Mouse (Mus musculus) liver, postnatal 0 days (tissue): ENCODE results near the gene Brca1. TPM values are rescaled to one million over a fixed set of nuclear protein-coding genes. Genes with fewer than 3 reads are reported as not detected.
"Not testable (repeated sequence)": the region's sequence is repeated elsewhere in the genome, so short reads cannot be mapped to it uniquely, and the experiment has no call there.

Experiments used
- ATAC-seq: fragments of 200-750 bp; cut with Nextera tagmentation; 2 replicates; pipeline ENCODE4 v1.8.0; 2017; ENCODE audit warnings: mild to moderate bottlenecking, moderate library complexity
- DNase-seq: peaks from one replicate; pipeline ENCODE4 v3.0.0-alpha.2; 2016
- H3K27ac ChIP-seq: fragments of 300-500 bp; sonication (generic); 2 replicates; pipeline ENCODE4 v1.5.1; 2014; ENCODE audit warnings: antibody characterized with exemption, moderate library complexity, mild to moderate bottlenecking, low read depth
- H3K27me3 ChIP-seq: fragments of 300-500 bp; sonication (generic); 2 replicates; pipeline ENCODE4 v1.6.1; 2014; ENCODE audit warnings: low read length, control low read depth, mixed read lengths; ENCODE audit not compliant: insufficient read depth
- H3K36me3 ChIP-seq: fragments of 300-500 bp; sonication (generic); replicated peaks from 2 replicates; pipeline ENCODE4 v1.6.1; 2014; ENCODE audit warnings: mild to moderate bottlenecking, control low read depth, low read length, moderate library complexity, mixed read lengths; ENCODE audit not compliant: insufficient read depth
- H3K4me1 ChIP-seq: fragments of 300-500 bp; sonication (generic); 2 replicates; pipeline ENCODE4 v1.6.1; 2014; ENCODE audit warnings: antibody characterized with exemption, mild to moderate bottlenecking, control low read depth; ENCODE audit not compliant: insufficient read depth
- H3K4me2 ChIP-seq: fragments of 300-500 bp; sonication (generic); 2 replicates; pipeline ENCODE4 v1.6.1; 2014; ENCODE audit warnings: low read depth, mild to moderate bottlenecking, low read length, moderate library complexity, mixed read lengths
- H3K4me3 ChIP-seq: fragments of 300-500 bp; sonication (generic); 2 replicates; pipeline ENCODE4 v1.5.1; 2014; ENCODE audit warnings: low read depth, low read length
- H3K9ac ChIP-seq: fragments of 300-500 bp; sonication (generic); replicated peaks from 2 replicates; pipeline ENCODE4 v1.6.1; 2014; ENCODE audit warnings: mild to moderate bottlenecking, moderate library complexity
- H3K9me3 ChIP-seq: fragments of 300-500 bp; sonication (generic); 2 replicates; pipeline ENCODE4 v1.6.1; 2016; ENCODE audit warnings: mild to moderate bottlenecking, control low read depth, low read length, mixed read lengths
- CTCF ChIP-seq: sonication (generic); IDR thresholded peaks from 2 replicates; pipeline ENCODE4 v1.5.1; 2016; ENCODE audit warnings: antibody characterized with exemption, low read depth
- EP300 ChIP-seq: IDR thresholded peaks from 2 replicates; pipeline ENCODE4 v1.6.1; 2016; ENCODE audit warnings: antibody characterized with exemption, low read depth, mild to moderate bottlenecking
- WGBS: fragments of 180-500 bp; shearing (Covaris S2); extraction: QIAGEN DNeasy Blood & Tissue Kit; methylation state at CpG from one replicate; pipeline ENCODE4 v1.1.7; 2014; ENCODE audit not compliant: insufficient replicate concordance; 5-methylcytosine and 5-hydroxymethylcytosine counted together
- polyA plus RNA-seq: library from polyadenylated mRNA; unstranded; fragments of >200 nt; fragmentation: Nextera tagmentation; extraction: Ambion mirVana; gene quantifications from 2 replicates; pipeline ENCODE4 v1.2.1, GENCODE M21; 2015

The Brca1 gene
- polyA plus RNA-seq, 1 experiment from 2014 or later, result 5.0 TPM

DNA sequence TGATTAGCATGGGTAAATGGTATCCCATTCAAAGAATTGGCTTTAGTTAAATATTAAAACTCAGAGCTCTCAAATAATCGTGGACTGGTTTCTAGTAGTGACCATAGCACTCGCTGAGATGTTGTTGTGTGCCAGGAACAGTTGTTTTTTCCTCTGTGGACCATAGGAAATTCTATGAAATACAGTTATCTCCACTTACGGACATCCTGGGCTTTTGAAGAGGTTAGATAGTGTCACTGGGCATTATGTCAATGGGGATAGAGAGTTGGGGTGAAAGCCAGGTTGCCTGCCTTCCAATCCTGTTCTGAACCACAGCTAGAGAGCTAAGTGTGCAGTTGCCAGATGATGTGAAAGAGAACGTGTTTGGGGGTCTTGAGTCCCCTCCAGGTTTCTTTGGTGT is 34.0 kb upstream of the Brca1 start:
- DNase-seq (no peak), ATAC-seq (no peak)
- no peaks in the 10 kb centered on the region for H3K9me3 ChIP-seq
- no peak overlapping the region for H3K27ac ChIP-seq
- H3K4me3 ChIP-seq, result no peak overlapping the region
- H3K4me2 ChIP-seq, result no peak overlapping the region
- no peaks in the 10 kb centered on the region for H3K27me3 ChIP-seq
- no peak for TF ChIP-seq CTCF
- TF ChIP-seq EP300, result no peak
- H3K9ac ChIP-seq, result no peak overlapping the region
- H3K4me1 ChIP-seq, result peaks cover 18% of the 10 kb centered on the region
- peaks cover 35% of the 10 kb centered on the region for H3K36me3 ChIP-seq
- 74% methylated on average over 4 of the region's 4 CpGs for WGBS

DNA sequence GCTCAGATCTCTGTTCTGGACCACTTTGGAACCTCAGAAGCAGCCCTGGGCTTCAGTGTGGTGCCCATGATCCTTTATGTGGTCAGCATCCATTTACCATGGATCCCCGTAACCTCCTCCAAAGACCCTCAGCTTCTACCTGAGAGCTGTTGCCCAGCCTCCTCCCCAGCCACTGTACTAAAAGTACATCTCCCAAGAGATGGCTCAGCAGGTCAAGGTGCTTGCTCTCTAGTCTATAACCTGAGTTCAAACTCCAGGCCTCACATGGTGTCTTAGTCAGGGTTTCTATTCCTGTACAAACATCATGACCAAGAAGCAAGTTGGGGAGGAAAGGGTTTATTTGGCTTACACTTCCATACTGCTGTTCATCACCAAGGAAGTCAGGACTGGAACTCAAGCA is 33.3 kb upstream of the Brca1 start:
- H3K27ac ChIP-seq, H3K4me3 ChIP-seq, DNase-seq, H3K27me3 ChIP-seq, ATAC-seq, H3K4me2 ChIP-seq, H3K9ac ChIP-seq, H3K9me3 ChIP-seq: not testable (repeated sequence)
- Histone ChIP-seq H3K4me1 (peaks cover 18% of the 10 kb centered on the region), H3K36me3 (peaks cover 35% of the 10 kb centered on the region)
- 96% methylated on average over 1 of the region's 1 CpGs for WGBS

DNA sequence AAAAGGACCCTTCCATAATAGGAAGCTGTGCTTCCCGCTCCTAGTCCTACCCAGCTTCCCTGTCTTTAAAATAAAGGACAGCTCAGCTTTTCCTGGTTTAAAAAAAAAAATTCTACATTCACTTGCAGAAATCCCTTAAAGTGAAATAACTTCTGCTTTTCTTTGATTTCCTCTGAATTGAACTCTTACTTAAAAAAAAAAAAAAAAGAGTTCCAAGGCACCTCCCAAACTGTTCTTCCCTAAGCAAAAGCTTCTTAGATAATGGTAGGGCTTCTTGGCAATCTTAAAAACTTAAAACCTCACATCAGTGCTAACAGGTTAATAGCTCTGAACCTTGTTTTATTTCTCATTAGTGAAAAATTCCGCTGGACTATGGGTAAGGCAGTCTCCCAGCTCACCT is 31.4 kb upstream of the Brca1 start:
- WGBS, result 89% methylated on average over 2 of the region's 2 CpGs
- Histone ChIP-seq H3K9ac (no peak overlapping the region), H3K36me3 (peaks cover 40% of the 10 kb centered on the region)

DNA sequence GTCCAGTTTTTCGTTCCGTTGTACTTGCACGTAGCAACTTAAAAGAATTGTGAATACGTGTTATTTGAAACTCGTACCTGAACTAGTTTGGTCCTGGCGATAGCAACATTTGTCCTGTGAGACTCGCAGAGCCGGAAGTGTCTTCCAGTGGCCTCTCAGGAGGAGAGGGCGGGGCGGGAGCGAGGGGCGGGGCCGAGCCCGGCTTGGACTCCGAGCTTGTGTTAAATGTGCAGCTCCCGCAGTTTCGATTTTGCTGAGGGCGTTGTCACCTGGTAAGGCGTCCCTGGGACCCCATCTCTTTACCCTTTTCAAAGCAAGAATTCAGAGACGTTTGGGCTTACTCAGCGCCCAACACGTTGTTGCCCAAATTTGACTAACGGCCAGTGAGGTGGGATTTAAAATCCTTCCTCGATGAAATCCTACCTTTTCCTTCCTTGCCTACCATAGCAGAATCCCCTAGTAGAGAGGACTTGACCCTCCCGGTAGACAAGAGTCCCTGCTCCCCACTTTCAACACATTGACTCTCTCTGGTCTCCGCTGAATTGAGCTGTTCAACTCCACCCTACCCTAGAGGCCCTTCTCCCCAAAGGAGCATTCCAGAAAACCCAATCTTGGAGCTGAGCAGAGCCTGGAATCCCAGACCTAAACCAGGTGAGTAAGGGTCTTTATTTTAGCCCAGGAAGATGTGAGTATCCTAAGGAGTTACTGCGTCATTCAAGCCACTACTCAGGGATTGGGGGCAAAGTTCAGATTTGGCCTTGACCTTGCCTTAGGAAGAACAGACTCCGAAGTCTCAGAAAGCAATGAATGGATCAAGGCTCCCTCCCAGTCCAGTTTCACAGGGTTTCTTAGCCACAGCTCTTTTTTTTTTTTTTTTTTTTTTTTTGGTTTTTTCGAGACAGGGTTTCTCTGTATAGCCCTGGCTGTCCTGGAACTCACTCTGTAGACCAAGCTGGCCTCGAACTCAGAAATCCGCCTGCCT is 30.6 kb upstream of the Brca1 start, which contains the start of gene Tmem106a:
Gene Tmem106a, plus strand, starts transcription at position 189 of the 982 bp plus-strand sequence.
- H3K36me3 ChIP-seq, result peaks cover 48% of the 10 kb centered on the region
- ATAC-seq, result peak; percentile 76

More for the DNA sequence above, 31.4 kb upstream of the Brca1 start:
- Histone ChIP-seq H3K27me3 (no peaks in the 10 kb centered on the region), H3K4me2 (no peak overlapping the region; the same call in 1 of the 2 replicates), H3K4me1 (peaks cover 12% of the 10 kb centered on the region), H3K9me3 (no peaks in the 10 kb centered on the region), H3K4me3 (no peak overlapping the region), H3K27ac (no peak overlapping the region)
- no peak for DNase-seq
- no peak for ATAC-seq
- no peak for TF ChIP-seq CTCF
- TF ChIP-seq EP300, result no peak

DNA sequence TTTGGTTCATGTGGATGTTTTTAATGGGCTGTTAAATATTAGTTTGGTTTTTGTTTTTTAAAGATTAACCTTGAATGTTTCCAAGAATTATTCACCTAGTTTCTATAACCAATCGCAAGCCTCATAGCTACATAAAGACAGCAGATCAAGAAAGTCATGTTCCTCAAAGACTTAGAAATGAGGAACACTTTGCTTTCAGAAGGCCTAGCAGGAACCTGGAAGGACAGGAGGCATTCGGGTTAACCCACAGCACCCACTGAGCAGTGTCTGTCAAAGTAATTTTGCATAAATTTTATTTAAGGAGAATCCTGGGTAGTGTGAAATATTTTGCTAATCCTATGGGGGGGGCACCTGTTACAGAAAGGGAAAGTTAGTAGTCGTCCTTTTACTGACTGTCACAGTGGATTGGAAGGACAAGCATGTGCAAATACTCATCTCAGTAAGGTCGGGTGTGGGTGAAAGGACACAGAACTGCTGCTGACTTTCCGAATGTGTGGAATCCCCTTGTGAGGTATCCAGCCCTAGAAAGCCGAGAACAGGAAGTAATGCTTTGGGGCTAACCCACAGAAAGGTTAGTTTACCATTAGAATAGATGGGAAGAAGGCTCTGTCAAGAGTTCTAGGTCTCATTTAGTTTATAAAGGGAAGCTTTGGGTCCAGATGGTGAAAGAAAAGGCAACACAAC is 29.5 kb upstream of the Brca1 start:
- ATAC-seq, result no peak
- peak overlapping the region; percentile 76; the same call in 1 of the 2 replicates for H3K27ac ChIP-seq
- H3K4me1 ChIP-seq, result peaks cover 12% of the 10 kb centered on the region
- H3K9ac ChIP-seq, result no peak overlapping the region
- no peak overlapping the region for H3K4me3 ChIP-seq
- peaks cover 50% of the 10 kb centered on the region for H3K36me3 ChIP-seq
- TF ChIP-seq EP300 (no peak), CTCF (no peak)
- 61% methylated on average over 6 of the region's 6 CpGs for WGBS
- H3K4me2 ChIP-seq, result no peak overlapping the region
- no peak for DNase-seq
- H3K27me3 ChIP-seq, result no peaks in the 10 kb centered on the region
- H3K9me3 ChIP-seq, result no peaks in the 10 kb centered on the region

More for the DNA sequence above, 30.6 kb upstream of the Brca1 start, which contains the start of gene Tmem106a:
- no peaks in the 10 kb centered on the region for H3K27me3 ChIP-seq
- H3K9me3 ChIP-seq, result no peaks in the 10 kb centered on the region
- H3K27ac ChIP-seq, result peak within 1 kb of the TSS; percentile 76
- peak within 1 kb of the TSS; percentile 69 for H3K9ac ChIP-seq
- WGBS, result 16% methylated on average over 30 of the region's 31 CpGs
- peak within 1 kb of the TSS; percentile 78 for H3K4me2 ChIP-seq
- H3K4me3 ChIP-seq, result peak within 1 kb of the TSS; percentile 47
- peaks cover 12% of the 10 kb centered on the region for H3K4me1 ChIP-seq
- peak; percentile 90 for DNase-seq
- TF ChIP-seq EP300 (no peak), CTCF (no peak)

DNA sequence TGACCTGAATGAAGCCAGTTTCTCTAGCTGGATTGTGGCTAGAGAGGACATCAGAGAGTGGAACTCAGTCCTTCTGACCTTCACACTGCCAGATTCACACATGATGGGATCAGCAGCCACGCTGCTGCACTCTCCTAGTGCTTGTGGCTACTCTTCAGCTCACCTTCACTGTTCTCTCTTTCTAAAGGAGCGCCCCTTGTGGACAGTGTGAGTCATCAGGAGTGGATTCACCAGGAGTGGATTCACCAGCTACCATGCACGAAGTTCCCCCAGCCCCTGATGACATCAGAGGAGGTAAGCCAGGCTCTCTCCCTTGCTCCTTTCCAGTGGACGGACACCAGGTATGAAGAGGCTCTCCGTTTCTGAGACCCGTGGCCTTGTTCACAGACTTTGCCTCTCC is 24.4 kb upstream of the Brca1 start:
- 0 out of 2 replicates have a peak, but pooled peaks have one; percentile 28 for ATAC-seq
- H3K4me2 ChIP-seq, result no peak overlapping the region
- WGBS, result 78% methylated on average over 6 of the region's 6 CpGs
- TF ChIP-seq EP300 (no peak), CTCF (peak; percentile 41)
- no peaks in the 10 kb centered on the region for H3K27me3 ChIP-seq
- no peaks in the 10 kb centered on the region for H3K9me3 ChIP-seq
- peaks cover 88% of the 10 kb centered on the region for H3K36me3 ChIP-seq
- no peak for DNase-seq
- no peaks in the 10 kb centered on the region for H3K4me1 ChIP-seq
- H3K27ac ChIP-seq, result no peak overlapping the region
- H3K4me3 ChIP-seq, result no peak overlapping the region
- no peak overlapping the region for H3K9ac ChIP-seq
